Comparison of ENCODE assay signal across 10 mouse cellular contexts in the genomic region with DNA sequence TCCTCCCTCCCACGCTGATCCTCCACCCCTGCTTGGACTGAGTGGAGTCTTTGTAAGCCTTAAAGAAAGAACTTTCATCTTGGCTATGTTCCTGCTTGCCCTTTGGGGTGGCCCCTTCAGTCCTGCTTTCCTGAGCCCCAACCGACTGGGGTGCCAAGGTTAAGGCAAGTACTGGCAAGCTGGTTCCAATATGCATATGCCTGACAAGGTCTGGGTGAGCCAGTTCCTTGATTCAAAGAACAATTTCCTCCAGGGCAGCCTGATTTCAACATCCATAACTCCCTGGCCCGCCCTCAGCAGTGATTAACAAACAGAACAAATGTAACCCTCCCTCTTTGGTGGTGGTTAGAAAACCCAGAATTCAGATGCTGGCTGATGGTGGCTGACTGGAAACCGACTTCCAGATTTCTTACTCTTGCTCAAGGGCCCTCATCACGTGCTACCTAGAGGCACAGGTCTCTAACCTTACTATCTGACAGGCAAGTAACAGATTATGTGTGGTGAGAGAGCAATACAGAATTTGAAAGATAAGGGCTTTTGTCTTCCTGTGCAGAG. TPM values are rescaled to one million over a fixed set of nuclear protein-coding genes. Genes with fewer than 3 reads are reported as not detected.
DNase-seq lines count a peak whose midpoint lies in the region; ATAC-seq and TF ChIP-seq lines count a peak whose summit lies in the region.
"Not testable (repeated sequence)": the region's sequence is repeated elsewhere in the genome, so short reads cannot be mapped to it uniquely, and the experiment has no call there.
"Had no signal": no experiment of that assay in that cellular context is flagged by ENCODE, and none has a peak within 500 bp of the region (broad histone marks: within the 10 kb centered on the region; RNA-seq: fewer than 3 reads in every experiment).

Ugt1a6a (plus strand) TSS at position 353 of the 555 bp plus-strand sequence.

- H3K9me3 ChIP-seq in forebrain, embryonic 16.5 days (ENCODE audit: control insufficient read depth, low read length); kidney, postnatal 0 days (replicated peaks; ENCODE audit: low read length); lung, embryonic 15.5 days; midbrain, embryonic 16.5 days (replicated peaks; ENCODE audit: control insufficient read depth, low read length, poor library complexity, severe bottlenecking); stomach, postnatal 0 days (ENCODE audit: control insufficient read depth, low read length): not testable (repeated sequence)

- TF ChIP-seq POLR2A in brain, embryonic 14.5 days (IDR thresholded peaks at IDR 0.05; ENCODE audit: borderline replicate concordance, extremely low read depth, insufficient read depth, insufficient read length, poor library complexity, severe bottlenecking) = not testable (repeated sequence)

- not testable (repeated sequence) for H3K4me3 ChIP-seq in forebrain, embryonic 16.5 days (replicated peaks; ENCODE audit: low read length); kidney, postnatal 0 days (replicated peaks; ENCODE audit: low read depth, low read length); lung, embryonic 15.5 days; midbrain, embryonic 16.5 days (ENCODE audit: low read depth, low read length); stomach, postnatal 0 days (ENCODE audit: low read depth, low read length)

- TF ChIP-seq CTCF in brain, embryonic 14.5 days (IDR thresholded peaks at IDR 0.05; ENCODE audit: borderline replicate concordance, extremely low read depth, insufficient read depth, insufficient read length); kidney, postnatal 0 days (IDR thresholded peaks at IDR 0.05; ENCODE audit: low read depth); stomach, postnatal 0 days (IDR thresholded peaks at IDR 0.05; ENCODE audit: low read depth): not testable (repeated sequence)

- peak; percentile 80 for DNase-seq in 3T3-L1 (ENCODE audit: low read depth, low spot score)
- peak; percentile 83 for DNase-seq in brain, embryonic 14.5 days (ENCODE audit: low read depth)
- not testable (repeated sequence) for DNase-seq in kidney, postnatal 0 days (ENCODE audit: low spot score)
- DNase-seq in stomach, postnatal 0 days (ENCODE audit: low spot score) = peak; percentile 53

- not testable (repeated sequence) for H3K27me3 ChIP-seq in forebrain, embryonic 16.5 days (replicated peaks; ENCODE audit: control insufficient read depth, insufficient read depth, low read length); kidney, postnatal 0 days (ENCODE audit: insufficient read depth, low read length); lung, embryonic 15.5 days; midbrain, embryonic 16.5 days (ENCODE audit: control insufficient read depth, insufficient read depth, low read depth, low read length); stomach, postnatal 0 days (ENCODE audit: control insufficient read depth, insufficient read depth, low read length)

- H3K27ac ChIP-seq in forebrain, embryonic 16.5 days (ENCODE audit: low read length) = peak within 1 kb of the TSS; percentile 23
- peak within 1 kb of the TSS; percentile 77 for H3K27ac ChIP-seq in kidney, postnatal 0 days
- H3K27ac ChIP-seq in lung, embryonic 15.5 days = peak within 1 kb of the TSS; percentile 41; the same call in 1 of the 2 replicates
- peak within 1 kb of the TSS; percentile 3; the same call in 1 of the 2 replicates for H3K27ac ChIP-seq in midbrain, embryonic 16.5 days (ENCODE audit: low read length)
- peak within 1 kb of the TSS; percentile 85 for H3K27ac ChIP-seq in stomach, postnatal 0 days (replicated peaks)

- not testable (repeated sequence) for H3K4me1 ChIP-seq in forebrain, embryonic 16.5 days (replicated peaks; ENCODE audit: control insufficient read depth, insufficient read depth, low read length); lung, embryonic 15.5 days; midbrain, embryonic 16.5 days (ENCODE audit: control insufficient read depth, insufficient read depth, low read length); stomach, postnatal 0 days (replicated peaks; ENCODE audit: control insufficient read depth, insufficient read depth)
- peaks cover 11% of the 10 kb centered on the region for H3K4me1 ChIP-seq in kidney, postnatal 0 days (replicated peaks; ENCODE audit: insufficient read depth, low read length)

- H3K36me3 ChIP-seq in forebrain, embryonic 16.5 days (ENCODE audit: control insufficient read depth, insufficient read depth); kidney, postnatal 0 days (ENCODE audit: insufficient read depth, low read length); lung, embryonic 15.5 days; midbrain, embryonic 16.5 days (ENCODE audit: control insufficient read depth, insufficient read depth, low read length); stomach, postnatal 0 days (ENCODE audit: control insufficient read depth, insufficient read depth, low read length): not testable (repeated sequence)

- not testable (repeated sequence) for H3K9ac ChIP-seq in forebrain, embryonic 16.5 days (replicated peaks; ENCODE audit: low read depth, low read length); kidney, postnatal 0 days (ENCODE audit: low read depth, low read length); lung, embryonic 15.5 days; midbrain, embryonic 16.5 days (ENCODE audit: low read depth, low read length); stomach, postnatal 0 days (ENCODE audit: low read length)

- not testable (repeated sequence) for H3K4me2 ChIP-seq in forebrain, embryonic 16.5 days (ENCODE audit: low read length); kidney, postnatal 0 days (ENCODE audit: low read length); lung, embryonic 15.5 days; midbrain, embryonic 16.5 days (ENCODE audit: low read length)
- H3K4me2 ChIP-seq in stomach, postnatal 0 days (replicated peaks; ENCODE audit: low read depth) = peak within 1 kb of the TSS; percentile 35

- 20% methylated on average over 5 of the region's 5 CpGs for WGBS in forebrain, embryonic 16.5 days
- WGBS in kidney, postnatal 0 days = 20% methylated on average over 5 of the region's 5 CpGs
- 35% methylated on average over 5 of the region's 5 CpGs for WGBS in lung, embryonic 15.5 days
- WGBS in midbrain, embryonic 16.5 days = 49% methylated on average over 5 of the region's 5 CpGs
- WGBS in stomach, postnatal 0 days = 21% methylated on average over 5 of the region's 5 CpGs

- ATAC-seq in forebrain, embryonic 16.5 days = peak; percentile 80
- peak; percentile 74 to 85 for ATAC-seq in hematopoietic stem cell, adult 5-6 weeks (replicated peaks in 1 of 2; ENCODE audit: insufficient read depth in 1 of 2, low FRiP score in 2 of 2, low TSS enrichment in 1 of 2, low read depth in 1 of 2, poor library complexity in 2 of 2, severe bottlenecking in 2 of 2)
- 0 out of 2 replicates have a peak, but pooled peaks have one; percentile 13 for ATAC-seq in kidney, postnatal 0 days (replicated peaks; ENCODE audit: low FRiP score, low read depth)
- not testable (repeated sequence) for ATAC-seq in lung, embryonic 15.5 days (ENCODE audit: borderline replicate concordance, extremely low read depth, low FRiP score, low TSS enrichment)
- peak; percentile 75 for ATAC-seq in midbrain, embryonic 16.5 days
- peak; percentile 76 for ATAC-seq in stomach, postnatal 0 days (ENCODE audit: low FRiP score, low TSS enrichment)

- TF ChIP-seq EP300 in stomach, postnatal 0 days (optimal IDR thresholded peaks at IDR 0.05) = not testable (repeated sequence)

RNA-seq across cellular contexts. Expression of gene Ugt1a6a, which starts in this region (rescaled TPM):
- polyA plus RNA-seq in brain, embryonic 14.5 days (2012; rRNA removed) = 1.5 and 2.0 TPM in 2 replicates
- polyA plus RNA-seq in forebrain, embryonic 16.5 days (2015; fragmentation: Nextera tagmentation; extraction: Ambion mirVana) = 2.7 and 2.8 TPM in 2 replicates
- 1.4 and 5.3 TPM in 2 replicates for total RNA-seq in hematopoietic stem cell, adult 5-6 weeks (2017)
- 8.2 and 9.3 TPM in 2 replicates for polyA plus RNA-seq in kidney, postnatal 0 days (2015; fragmentation: Nextera tagmentation; extraction: Ambion mirVana)
- 3.2 and 3.3 TPM in 2 replicates for polyA plus RNA-seq in lung, embryonic 15.5 days (2015; fragmentation: Nextera tagmentation; extraction: Ambion mirVana)
- 2.3 and 2.5 TPM in 2 replicates for polyA plus RNA-seq in midbrain, embryonic 16.5 days (2015; fragmentation: Nextera tagmentation; extraction: Ambion mirVana)
- polyA plus RNA-seq in stomach, postnatal 0 days (2015; fragmentation: Nextera tagmentation; extraction: Ambion mirVana) = 56.5 and 65.8 TPM in 2 replicates
- polyA plus RNA-seq: heart, embryonic 12.5 days; neural tube, embryonic 11.5 days had no signal

Comparison
In these comparisons a context has a peak if more than half of its experiments do, and no peak if none do; other contexts are left out.
1. H3K27ac ChIP-seq: peak in every context shown above with its lines; median percentile 85 in stomach, postnatal 0 days; 77 in kidney, postnatal 0 days; 41 in lung, embryonic 15.5 days; 23 in forebrain, embryonic 16.5 days; 3 in midbrain, embryonic 16.5 days.